Mouse (Mus musculus) cerebellum, postnatal 14 days (tissue): ENCODE data around the gene Casp8ap2.

Source experiments
- DNase-seq, 2 experiments: peaks; one replicate each; pipeline ENCODE4 v3.0.0; 2021; ENCODE audit warnings: mixed read lengths in 2 of 2

The Casp8ap2 gene

DNA sequence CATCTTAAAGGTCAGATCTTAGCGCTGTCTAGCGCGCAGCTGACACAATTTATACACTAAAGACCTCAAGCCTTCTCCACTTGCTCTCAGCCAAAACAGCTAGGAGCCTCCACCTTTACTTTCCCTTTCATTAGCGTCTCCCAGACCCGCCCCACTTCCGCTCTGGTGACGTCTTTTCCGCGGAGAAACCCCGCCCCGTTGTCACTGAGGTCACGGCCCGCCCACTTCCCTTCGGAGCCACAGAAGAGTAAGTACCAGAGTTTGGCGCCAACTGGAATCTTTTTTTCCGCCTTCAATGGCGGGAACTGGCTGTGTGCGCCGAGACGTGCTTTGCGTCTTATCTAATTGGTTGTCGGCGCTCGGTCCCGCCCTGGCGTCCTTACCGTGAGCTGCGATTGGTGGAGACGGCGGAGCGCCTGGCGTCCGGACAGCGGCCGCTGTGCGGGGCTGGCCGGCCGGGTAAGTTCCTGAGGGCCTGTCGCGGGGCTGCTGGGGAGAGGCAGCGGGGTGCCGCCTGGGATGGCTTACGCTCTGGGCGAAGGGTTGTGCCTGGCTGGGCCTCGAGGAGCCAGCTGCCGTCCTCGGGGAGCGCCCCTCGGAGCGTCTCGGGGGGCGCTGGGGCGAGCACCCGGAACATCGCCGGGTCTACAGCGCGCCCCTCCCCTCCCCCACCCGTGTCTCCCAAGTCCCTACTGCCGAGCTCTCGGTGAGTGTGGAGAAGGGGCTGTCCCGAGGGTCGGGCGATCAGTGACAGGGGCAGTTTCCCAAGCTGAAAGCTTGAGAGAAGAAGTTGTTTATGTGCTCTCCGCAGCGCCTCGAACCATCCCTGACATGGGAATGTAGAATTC, at the start of gene Casp8ap2:
Casp8ap2 (plus strand) TSS at position 418 of the 848 bp plus-strand sequence.
- DNase-seq = peak; percentile 98 to 99

GRCm38 (mm10) chr4:32569054-32569453, 46.2 kb upstream of the Casp8ap2 start:
- DNase-seq = no peak

DNA sequence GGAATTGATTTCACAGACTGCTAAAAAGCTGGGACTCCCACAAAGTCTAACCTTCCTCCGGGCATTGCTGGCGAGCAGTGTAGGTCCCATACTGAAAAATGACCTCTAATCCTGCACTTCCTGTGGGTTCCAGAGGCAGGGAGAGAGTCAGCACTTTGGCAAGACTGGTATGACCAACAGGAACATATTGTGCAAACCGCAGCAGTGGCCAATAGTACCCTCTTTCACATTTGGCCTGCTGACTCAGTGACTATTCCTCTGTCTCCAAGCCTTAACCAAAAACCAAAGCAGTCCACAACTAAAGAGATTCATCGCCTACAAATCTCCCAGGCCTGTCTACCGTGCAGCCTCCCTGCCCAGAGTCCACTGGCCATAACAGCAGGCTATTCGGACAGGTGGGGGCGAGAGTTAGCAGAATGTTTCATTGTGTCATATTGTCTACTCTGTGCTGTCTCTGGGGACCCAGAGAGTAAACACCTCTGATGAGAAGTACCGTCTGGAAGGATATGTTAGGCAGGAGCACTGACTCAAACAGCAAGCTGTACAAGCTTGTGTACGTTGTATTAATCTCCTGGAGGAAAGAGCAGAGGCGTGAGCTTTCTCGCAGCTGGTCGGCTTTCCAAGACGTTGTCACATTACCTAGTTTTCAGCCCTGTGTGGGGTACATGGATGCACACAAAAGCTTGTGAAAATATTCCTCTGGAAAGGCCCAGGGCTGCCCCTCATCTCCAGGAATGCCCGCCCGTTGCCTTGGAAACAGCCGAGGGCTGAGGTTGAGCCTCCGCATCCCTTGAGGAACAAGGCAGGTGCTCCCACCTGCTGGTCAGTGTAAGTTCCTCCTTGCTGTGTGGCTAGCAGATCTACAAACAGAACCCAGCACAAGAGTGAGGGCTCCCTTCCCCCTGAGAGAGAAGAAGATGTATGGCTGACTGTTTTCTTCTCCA, 45.0 kb upstream of the Casp8ap2 start:
- peak; percentile 43 to 50 for DNase-seq

- DNase-seq = no peak
Observed at GRCm38 (mm10) chr4:32570939-32571317, 44.3 kb upstream of the Casp8ap2 start.

- no peak for DNase-seq
Observed at GRCm38 (mm10) chr4:32571441-32571840, 43.8 kb upstream of the Casp8ap2 start.

DNA sequence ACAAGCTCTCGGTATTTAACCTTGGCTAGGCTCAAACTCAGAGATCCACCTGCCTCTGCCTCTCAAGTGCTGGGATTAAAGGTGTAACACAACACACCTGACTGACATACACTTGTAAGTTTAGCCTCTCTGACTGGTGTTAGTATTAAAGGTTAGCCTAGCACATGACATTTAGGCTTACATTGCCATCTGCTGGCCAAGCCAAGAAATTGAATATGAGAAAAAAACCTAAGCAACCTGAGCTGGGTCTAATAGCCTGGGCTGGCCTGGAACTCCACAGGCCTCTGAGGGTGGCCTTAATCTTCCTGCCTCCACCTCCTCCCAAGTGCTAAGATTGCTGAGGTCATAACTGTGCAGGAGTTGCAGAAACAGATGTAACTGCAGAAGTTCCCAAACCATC, 43.1 kb upstream of the Casp8ap2 start:
- DNase-seq = peak; percentile 71 to 76

DNA sequence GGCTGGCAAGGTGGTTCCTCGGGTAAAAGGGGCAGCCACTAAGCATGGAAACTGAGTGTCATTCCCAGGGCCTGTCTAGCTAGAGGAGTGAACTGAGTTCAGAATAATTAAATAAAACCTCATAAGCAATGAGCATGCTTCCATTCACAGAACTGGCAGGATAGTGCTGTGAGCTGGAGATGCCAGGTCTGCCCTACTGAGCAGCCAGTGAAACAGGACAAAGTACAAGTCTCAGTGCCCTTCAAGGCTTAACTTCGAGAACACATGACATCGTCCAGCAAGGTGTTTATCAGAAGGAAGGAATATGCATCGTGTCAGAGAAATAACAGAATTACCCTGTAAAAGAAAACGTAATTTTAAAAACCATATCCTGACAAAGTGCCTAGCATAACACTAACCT, 41.7 kb upstream of the Casp8ap2 start:
- no peak for DNase-seq

DNA sequence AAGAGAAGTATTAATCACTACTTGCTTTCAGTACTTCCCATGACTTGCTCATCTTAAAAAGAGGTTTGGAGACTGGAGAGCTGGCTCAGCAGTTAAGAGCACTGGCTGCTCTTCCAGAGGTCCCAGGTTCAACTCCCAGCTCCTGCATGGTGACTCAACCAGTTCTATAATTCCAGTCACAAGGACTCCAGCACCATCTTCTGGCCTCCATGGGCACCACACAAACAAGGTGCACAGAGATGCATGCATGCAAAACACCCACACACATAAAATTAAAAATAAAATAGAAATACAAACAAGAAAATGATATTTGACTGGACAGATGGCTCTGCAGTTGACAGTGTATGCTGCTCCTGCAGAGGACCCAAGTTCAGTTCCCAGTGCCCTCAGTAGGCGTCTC, 40.6 kb upstream of the Casp8ap2 start:
- no peak for DNase-seq

GRCm38 (mm10) chr4:32575165-32575564, 40.1 kb upstream of the Casp8ap2 start:
- no peak for DNase-seq

DNA sequence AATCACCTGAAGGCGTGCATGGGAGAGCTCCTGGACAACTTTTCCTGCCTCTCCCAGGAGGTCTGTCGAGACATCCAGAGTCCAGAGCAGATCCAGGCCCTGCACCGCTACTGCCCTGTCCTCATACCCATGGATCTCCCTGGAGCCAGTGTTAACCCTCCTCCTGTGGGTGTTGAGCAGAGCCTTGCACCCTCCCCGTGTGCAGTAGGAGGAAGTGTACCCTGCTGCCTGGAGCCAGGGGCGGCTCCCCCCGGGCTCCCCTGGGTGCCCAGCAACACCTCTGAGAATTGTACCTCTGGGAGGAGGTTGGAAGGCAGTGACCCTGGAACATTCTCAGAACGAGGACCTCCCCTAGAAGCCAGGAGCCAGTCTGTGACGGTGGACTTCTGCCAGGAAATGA, 35.4 kb upstream of the Casp8ap2 start:
- no peak for DNase-seq

- DNase-seq = no peak
Observed at GRCm38 (mm10) chr4:32584181-32584580, 31.1 kb upstream of the Casp8ap2 start.

DNA sequence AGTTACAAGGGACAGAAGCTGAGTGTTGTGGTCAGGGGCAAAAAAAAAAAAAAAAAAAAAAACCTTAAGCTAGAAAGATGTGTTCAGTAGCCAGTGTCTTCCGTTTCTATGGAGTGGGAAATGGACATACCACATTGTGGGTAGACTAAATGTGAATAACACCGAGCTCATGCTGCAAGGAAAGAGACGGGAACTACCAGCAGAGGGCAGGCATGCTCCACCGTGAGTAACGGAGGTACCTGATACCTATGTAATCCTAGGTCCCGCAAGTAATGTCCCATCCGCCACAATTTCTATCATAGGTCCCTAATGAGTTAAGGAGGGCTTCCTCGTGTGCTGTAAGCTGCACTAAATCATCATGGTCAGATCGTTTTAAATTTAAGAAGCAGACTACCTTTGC, 28.7 kb upstream of the Casp8ap2 start:
- peak; percentile 76 to 87 for DNase-seq

DNA sequence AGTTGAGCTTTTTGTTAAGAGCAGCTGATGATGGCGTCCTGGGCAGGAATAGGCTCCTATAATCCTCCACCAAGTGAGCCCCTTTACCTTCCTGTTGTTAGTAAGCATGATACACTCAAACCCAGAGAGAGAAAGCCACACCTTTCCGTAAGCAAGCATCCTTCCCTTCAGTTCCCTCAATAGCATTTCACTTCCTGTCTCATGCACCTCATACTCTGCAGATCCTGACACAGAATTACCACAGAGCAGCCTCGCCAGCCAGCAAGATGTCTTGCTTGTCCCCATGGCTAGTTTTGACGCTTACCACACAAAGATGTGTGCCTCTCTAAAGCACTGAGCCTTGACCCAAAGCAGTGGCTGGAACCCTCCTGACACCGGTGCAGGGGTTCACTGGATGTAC, 27.7 kb upstream of the Casp8ap2 start:
- no peak for DNase-seq

DNA sequence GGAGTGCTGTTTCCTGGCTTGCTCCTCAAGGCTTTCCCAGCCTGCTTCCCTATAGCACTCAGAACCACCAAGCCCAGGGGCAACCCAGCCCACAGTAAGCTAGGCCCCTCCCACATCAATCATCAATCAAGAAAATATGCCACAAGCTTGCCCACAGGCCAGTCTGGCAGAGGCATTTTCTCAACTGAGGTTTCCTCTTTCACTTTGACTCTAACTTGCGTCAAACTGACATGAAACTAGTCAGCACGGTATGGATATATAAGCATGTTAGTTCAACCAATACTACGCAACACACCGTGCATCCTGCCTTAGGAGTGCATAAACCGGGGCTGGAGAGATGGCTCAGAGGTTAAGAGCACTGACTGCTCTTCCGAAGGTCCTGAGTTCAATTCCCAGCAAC, 27.0 kb upstream of the Casp8ap2 start:
- DNase-seq = no peak

DNA sequence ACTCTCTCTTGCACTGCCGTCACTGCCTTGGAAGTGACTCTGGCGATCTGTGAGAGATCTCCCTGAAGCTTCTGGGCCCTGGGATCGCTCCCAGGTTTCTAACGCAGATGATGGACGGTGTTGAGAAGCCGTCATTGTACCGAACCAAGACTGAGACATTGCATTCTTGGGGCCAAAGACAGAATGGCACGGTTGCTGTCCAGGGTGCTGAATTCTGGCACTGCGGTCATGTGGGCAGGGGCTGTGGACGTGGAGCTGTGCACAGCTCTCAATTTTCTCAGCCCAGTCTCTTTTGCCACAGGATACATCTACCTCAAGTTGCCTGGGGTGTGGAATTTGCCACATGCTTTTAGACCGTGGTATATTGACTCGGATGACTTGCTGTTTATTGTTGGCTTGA, 14.1 kb upstream of the Casp8ap2 start:
- no peak for DNase-seq

GRCm38 (mm10) chr4:32602660-32603059, 12.6 kb upstream of the Casp8ap2 start, which contains the start of gene Gja10:
Gene Gja10, minus strand, starts transcription at chr4:32602760.
- no peak for DNase-seq

DNA sequence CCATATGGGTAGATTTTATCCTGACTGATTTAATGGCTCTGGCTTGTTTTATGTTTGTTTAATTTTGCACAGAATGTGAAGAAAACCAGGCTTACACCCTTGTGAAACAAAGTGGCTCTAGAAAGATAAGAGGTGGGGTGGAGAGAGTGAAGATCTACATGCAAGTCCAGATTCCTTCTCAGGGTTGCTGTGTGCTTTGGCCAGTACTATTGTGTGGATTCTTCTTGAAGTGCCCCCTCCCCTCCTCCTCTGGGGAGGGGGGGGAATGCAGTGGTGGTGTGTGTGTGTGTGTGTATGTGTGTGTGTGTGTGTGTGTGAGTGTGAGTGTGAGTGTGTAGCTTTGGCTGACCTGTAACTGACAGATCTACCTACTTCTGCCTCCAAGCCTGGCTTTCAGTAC, 6.4 kb downstream of the Casp8ap2 start:
- DNase-seq = no peak

GRCm38 (mm10) chr4:32651669-32652068, 36.4 kb downstream of the Casp8ap2 start:
- no peak for DNase-seq

DNA sequence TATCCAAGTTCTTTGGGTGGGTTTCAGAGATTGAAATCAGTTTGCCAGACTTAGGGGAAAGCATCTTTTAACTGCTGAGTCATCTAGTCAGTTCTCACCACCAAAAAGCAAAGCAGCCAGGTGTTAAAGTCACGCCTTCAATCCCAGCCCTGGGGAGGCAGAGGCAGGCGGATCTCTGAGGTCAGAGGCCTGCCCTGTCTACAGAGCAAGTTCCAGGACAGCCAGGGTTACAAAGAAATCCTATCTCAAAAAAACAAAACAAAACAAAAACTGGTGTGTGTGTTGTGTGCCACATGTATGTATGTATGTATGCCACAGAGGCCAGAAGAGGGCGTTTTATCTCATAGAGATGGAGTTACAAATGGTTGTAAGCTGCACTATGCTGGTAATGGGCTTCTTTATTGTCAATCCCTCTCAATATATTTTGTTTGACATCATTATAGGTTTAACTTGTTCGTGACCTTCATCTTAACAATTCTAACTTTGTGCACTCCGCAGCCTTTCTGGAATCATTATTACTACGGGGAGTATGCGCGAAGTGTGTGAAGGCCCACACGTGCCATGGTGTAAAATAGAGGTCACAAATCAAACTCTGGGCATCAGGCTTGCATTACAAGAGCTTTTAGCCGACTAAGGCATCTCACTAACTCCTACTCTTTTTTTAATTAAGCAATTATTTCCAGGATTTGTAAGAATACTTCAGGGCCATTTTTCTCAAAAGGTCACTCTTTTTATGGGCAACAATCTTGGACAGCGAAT, 41.1 kb downstream of the Casp8ap2 start:
- peak in 1 of 2 experiments; percentile 23 for DNase-seq

DNA sequence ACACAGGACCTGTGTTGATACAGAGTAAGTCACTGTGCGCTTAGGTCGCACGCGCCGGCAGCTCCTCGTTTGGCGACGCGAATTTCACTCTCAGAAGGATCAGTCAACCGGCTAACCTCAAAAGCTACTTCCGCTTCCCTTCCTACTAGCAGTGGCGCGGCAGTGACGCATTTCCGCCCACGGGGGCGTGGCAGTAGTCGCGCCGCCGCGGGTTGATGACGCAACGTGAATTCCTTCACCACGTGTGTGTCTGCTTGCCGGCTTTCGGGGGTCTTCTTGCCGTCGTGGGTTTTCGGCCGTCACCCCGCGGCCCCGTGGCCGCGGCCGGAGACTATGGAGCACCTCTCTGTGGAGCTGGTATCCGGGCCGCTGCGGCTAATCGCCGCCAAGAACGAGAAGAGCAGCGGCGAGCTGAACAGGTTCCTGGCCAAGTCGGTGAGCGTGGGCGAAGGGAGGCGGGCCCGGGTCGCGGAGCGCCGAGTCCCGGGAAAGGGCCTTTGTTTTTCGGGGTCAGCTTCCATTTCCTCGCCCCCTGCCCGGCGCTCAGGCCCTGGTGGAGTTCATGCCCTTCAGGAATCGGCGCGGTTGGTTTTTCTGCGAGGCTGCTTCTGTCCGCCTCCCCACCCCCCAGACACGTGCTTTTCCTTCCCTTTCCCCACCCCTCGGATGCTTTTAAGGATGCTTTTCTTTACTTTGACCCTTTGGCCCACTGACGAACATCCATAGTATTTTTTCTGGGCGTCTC, 41.8 kb downstream of the Casp8ap2 start, which contains the start of gene Mdn1:
Mdn1 (plus strand) TSS at position 202 of the 745 bp plus-strand sequence.
- peak; percentile 97 to 98 for DNase-seq

GRCm38 (mm10) chr4:32665843-32666242, 50.6 kb downstream of the Casp8ap2 start:
- DNase-seq = no peak

- no peak for DNase-seq
Observed at GRCm38 (mm10) chr4:32668291-32668690, 53.0 kb downstream of the Casp8ap2 start.
